Mouse (Mus musculus) ovary, adult 18-20 months (tissue): ENCODE data around the gene Dact1.

Experiments used
- DNase-seq: peaks from one replicate; pipeline ENCODE4 v3.0.0; 2022; ENCODE audit warnings: low spot score, mixed read lengths

Gene Dact1

DNA sequence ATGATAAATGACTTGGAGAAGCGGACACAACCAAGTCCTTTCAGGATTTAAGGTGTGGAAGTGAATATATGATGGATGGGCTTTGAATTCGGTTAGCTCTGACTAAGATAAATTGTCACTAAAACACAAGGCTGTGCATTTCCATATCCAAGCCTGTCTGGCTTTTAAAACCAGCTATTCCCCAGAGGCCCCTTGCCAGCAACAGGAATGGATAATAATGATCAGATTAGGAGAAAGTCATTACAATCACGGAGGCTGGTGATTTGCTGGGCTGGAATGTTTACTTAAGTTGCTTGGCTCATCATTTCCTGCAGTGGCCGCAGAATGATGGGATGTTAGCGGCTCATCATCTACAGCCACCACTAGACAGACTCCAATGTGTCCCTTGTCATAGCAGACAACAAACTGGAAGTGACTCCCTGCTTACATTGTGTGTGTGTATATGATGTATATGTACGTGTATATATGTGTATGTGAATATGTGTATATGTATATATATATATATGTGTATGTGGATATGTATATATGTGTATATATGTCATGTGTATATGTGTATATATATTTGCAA, 28.3 kb downstream of the Dact1 start:
- DNase-seq = no peak

GRCm38 (mm10) chr12:71339142-71339848, 29.6 kb downstream of the Dact1 start:
- DNase-seq = no peak

DNA sequence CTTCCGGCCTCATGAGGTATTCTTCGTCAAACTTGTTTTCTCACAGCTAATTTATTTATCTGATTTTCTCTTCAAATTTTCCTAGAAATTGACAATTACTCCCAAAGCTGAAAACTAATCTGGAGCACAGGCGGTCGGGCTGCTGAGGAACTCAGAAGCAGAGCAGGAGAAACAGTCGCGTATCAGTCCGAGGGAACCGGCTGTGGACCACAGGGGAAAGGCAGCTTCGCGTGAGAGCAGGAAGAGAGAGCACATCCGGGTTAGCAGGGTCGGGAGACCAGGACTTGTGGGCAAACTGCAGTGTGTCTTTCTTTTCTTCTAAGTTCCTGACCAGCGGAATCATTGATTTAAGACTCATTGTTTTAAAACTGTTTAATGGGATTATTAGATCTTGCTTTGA, 32.7 kb downstream of the Dact1 start:
- DNase-seq = no peak

- DNase-seq = no peak
Observed at GRCm38 (mm10) chr12:71345471-71345870, 35.8 kb downstream of the Dact1 start.

DNA sequence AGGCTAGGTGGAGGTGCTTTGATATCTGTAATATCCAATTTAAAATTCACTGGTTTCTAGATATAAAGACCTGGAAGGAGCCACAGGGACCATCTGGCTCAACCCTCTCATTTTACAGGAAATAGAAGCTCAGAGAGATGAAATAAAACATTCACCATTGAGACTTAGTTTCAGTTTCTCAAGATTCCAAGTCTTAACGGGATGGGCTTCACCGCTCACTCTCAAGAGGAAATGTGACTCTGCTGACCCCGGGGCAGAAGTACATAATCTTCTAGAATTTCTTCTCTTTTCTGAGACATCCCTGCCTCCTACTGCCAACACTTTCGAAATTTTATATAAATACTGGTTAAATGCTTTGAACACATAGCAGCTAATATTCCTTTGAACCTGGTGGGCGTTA, 36.4 kb downstream of the Dact1 start:
- no peak for DNase-seq

- DNase-seq = no peak
Observed at GRCm38 (mm10) chr12:71348401-71348896, 38.8 kb downstream of the Dact1 start.

DNA sequence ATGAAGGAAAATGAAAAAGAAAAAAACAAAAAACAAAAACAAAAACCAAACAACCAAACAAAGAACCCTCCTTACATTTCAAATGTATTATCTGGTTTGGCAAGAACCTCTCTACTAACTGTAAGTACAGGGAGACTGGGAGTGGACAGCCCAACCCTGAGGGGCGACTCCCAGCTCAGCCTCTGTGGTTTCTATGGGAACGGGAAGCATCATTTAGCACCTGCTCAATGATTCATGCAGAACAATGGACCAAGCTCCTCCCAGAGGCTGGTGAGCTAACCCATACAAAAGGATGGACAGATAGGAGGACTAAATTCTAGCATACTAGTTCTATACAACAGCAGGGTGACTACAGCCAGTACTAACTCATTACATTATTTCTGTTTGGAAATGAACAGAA, 40.4 kb downstream of the Dact1 start:
- no peak for DNase-seq

DNA sequence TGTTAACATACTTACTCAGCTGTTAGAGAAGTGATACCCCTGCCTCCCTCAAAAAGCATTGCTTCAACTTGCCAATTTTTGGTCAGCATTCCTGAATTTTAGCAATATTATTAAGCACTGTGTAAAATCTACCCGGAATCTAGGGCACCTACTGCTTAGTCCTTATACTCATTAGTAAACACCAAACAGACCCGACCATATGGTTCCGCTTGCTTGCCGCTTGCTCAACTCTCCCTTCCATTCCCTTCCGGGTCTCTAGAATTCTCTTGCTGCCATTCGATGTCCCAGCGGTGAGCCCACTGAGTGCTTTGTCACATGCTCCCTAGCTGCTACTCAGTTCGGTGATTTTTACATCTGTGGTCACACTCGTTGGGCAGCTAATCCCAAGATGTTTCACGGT, 45.0 kb downstream of the Dact1 start:
- DNase-seq = no peak

DNA sequence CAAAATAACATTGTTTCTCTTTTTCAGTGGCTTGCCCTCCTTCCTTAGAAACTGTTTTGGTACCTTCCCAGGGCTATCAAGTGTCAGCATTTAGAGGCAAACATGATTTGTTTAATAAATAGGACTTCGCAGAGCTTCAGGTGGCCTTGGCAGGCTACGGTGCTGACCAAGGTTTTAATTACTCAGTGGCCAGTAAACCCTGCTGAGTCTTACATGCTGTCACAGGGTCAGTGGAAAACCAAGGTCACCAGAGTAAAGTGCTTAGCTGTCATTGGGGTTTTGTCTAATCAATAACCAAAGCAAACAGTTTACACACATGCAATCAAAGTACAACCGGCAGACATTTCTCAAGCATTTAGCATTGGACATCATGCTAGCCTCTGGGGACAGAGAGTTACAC, 45.4 kb downstream of the Dact1 start:
- no peak for DNase-seq

GRCm38 (mm10) chr12:71361616-71362015, 51.9 kb downstream of the Dact1 start:
- DNase-seq = no peak

- no peak for DNase-seq
Observed at GRCm38 (mm10) chr12:71362425-71362824, 52.7 kb downstream of the Dact1 start.

DNA sequence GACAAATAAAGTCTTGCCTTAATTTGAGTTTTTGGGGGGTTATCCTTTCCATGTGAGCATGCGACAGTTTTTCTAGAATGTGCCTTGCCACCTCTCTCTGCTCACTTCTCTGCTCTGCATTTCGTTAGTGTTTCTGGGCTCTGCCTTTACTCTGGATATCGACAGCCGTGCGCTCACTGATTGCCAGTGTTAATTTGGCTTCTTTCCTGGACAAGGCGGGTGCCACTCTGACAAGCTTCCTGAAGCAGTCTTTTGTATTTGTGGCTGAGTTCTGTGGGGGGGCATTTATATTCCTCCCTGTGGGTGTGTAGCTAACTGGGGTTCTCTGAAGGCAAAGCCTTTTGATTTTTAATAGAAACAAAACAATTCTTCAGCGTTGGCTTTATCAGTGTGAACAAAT, 54.4 kb downstream of the Dact1 start:
- no peak for DNase-seq

- DNase-seq = no peak
Observed at GRCm38 (mm10) chr12:71364531-71364930, 54.8 kb downstream of the Dact1 start.

GRCm38 (mm10) chr12:71365208-71365607, 55.5 kb downstream of the Dact1 start:
- DNase-seq = no peak

GRCm38 (mm10) chr12:71366175-71366574, 56.5 kb downstream of the Dact1 start:
- no peak for DNase-seq

DNA sequence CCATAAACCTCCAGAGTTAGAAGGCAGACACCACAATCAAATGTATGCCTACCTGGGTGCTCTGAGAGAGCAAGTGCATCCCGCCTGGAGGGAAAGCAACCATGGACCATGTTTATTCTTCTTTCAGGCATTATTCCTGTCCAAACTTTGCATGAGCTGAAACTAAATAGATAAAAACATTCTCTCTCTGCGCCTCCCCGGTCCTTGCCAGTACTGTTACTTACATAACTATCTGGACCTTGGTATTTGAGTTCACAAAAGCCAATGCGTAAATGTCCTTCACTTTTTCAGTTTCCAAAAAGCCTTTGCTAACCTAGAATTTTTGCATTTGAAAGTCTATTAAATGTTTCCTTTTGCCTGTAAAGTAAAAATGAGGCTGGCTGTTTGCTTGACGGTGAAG, 58.9 kb downstream of the Dact1 start:
- DNase-seq = no peak
